Mouse (Mus musculus): Measurements from ENCODE around the gene Pmpcb. TPM values are rescaled to one million over a fixed set of nuclear protein-coding genes. Genes with fewer than 3 reads are reported as not detected.
"Not testable (repeated sequence)": the region's sequence is repeated elsewhere in the genome, so short reads cannot be mapped to it uniquely, and the experiment has no call there.

Pmpcb gene
- polyA plus RNA-seq (2015; fragmentation: Nextera tagmentation; extraction: Ambion mirVana): 154 and 168 TPM in 2 replicates

DNA sequence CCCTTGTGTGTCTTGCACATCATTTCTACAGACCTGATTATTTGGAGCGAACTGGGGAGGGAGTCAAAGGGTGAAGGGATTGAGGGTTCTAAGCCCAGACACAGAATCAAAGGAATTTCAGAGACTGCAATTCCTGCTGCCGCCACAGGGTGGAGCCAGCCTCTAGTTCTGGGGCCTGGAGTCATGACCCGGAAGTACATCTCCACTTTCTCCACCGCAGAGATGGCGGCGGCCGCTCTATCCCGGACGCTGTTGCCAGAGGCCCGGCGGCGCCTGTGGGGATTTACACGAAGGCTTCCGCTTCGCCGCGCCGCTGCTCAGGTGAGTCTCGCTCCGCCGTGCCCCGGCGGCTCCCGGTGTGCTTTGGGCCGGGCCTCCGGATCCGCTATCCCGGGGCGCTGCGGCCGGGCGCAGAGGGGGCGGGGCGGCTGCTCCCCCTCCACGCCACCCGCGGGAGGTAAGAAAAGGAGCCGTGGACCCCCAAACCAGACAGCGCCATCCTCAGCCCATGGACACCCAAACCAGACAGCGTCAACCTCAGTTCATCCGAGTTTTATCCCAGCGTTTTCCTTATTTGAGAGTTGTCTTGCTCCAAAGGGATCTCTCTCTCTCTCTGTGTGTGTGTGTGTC lies at the start of gene Pmpcb:
Gene Pmpcb (plus strand): TSS at position 186 of the 630 bp plus-strand sequence.
- peak; percentile 62 for ATAC-seq (replicated peaks; ENCODE audit: extremely low read depth, insufficient read depth, low FRiP score)
- Histone ChIP-seq H3K4me2 (ENCODE audit: low read depth, low read length) (peak within 1 kb of the TSS; percentile 96), H3K36me3 (ENCODE audit: control insufficient read depth, insufficient read depth) (peaks cover 23% of the 10 kb centered on the region), H3K9me3 (replicated peaks; ENCODE audit: control insufficient read depth, low read length) (no peaks in the 10 kb centered on the region), H3K27me3 (ENCODE audit: control insufficient read depth, insufficient read depth, low read length) (no peaks in the 10 kb centered on the region), H3K4me1 (ENCODE audit: control insufficient read depth, insufficient read depth, low read length) (peaks cover 14% of the 10 kb centered on the region), H3K9ac (ENCODE audit: low read length) (peak within 1 kb of the TSS; percentile 91), H3K27ac (ENCODE audit: low read length) (peak within 1 kb of the TSS; percentile 54; the same call in 1 of the 2 replicates), H3K4me3 (ENCODE audit: low read length) (peak within 1 kb of the TSS; percentile 83)
- WGBS: under 1% methylated on average over 42 of the region's 42 CpGs

DNA sequence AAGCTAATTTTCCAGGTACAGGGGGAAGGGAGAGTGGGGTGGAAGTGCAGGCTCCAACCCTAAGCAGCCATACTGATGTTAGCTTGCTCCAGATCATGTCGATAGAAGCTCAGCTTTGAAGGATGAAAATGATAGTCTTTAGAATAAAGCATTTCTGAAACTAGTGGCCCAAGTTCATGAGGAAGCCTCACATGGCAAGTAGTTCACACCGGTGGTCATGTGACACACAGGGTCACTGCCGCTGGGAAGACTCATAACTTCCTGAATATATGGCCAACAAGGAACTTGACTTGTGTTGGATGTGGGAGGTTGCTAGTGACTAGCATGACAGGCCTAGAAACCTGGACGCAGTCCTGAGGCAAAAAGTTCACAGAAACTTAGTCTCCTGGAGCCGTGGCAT lies 44.7 kb upstream of the Pmpcb start:
- no peak for ATAC-seq (replicated peaks; ENCODE audit: extremely low read depth, insufficient read depth, low FRiP score)
- 94% methylated on average over 5 of the region's 5 CpGs for WGBS
- Histone ChIP-seq H3K27me3 (ENCODE audit: control insufficient read depth, insufficient read depth, low read length) (no peaks in the 10 kb centered on the region), H3K9me3 (replicated peaks; ENCODE audit: control insufficient read depth, low read length) (no peaks in the 10 kb centered on the region), H3K9ac (ENCODE audit: low read length) (no peak overlapping the region), H3K36me3 (ENCODE audit: control insufficient read depth, insufficient read depth) (peaks cover 3% of the 10 kb centered on the region; the same call in 1 of the 2 replicates), H3K4me1 (ENCODE audit: control insufficient read depth, insufficient read depth, low read length) (peaks cover 9% of the 10 kb centered on the region), H3K27ac (ENCODE audit: low read length) (no peak overlapping the region), H3K4me3 (ENCODE audit: low read length) (no peak overlapping the region), H3K4me2 (ENCODE audit: low read depth, low read length) (no peak overlapping the region)

DNA sequence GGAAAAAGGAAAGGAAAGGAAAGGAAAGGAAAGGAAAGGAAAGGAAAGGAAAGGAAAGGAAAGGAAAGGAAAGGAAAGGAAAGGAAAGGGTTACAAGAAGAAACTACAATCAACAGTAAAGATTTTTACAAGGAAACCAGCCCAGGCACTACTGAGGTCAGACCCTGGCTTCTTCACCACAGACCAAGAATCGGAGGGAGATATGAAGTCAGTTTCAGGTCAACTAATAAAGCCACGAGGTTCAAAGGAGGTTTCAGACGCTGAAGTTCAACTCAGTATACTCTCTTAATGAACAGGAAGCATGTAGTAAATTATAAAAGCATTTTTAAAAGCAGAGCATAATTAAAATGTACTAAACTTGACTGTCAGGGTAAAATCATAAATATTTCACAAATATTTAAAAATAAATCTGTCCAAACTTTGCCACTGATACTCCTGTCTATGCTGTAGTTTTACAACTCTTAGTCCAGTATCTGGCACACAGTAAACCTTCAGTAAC lies 43.5 kb upstream of the Pmpcb start:
- H3K4me2 ChIP-seq (ENCODE audit: low read depth, low read length): no peak overlapping the region
- WGBS: 61% methylated on average over 3 of the region's 3 CpGs
- H3K9me3 ChIP-seq (replicated peaks; ENCODE audit: control insufficient read depth, low read length): no peaks in the 10 kb centered on the region
- no peak for ATAC-seq (replicated peaks; ENCODE audit: extremely low read depth, insufficient read depth, low FRiP score)
- H3K9ac ChIP-seq (ENCODE audit: low read length): no peak overlapping the region
- H3K27me3 ChIP-seq (ENCODE audit: control insufficient read depth, insufficient read depth, low read length): no peaks in the 10 kb centered on the region
- H3K4me3 ChIP-seq (ENCODE audit: low read length): no peak overlapping the region
- peaks cover 3% of the 10 kb centered on the region; the same call in 1 of the 2 replicates for H3K36me3 ChIP-seq (ENCODE audit: control insufficient read depth, insufficient read depth)
- H3K27ac ChIP-seq (ENCODE audit: low read length): no peak overlapping the region
- H3K4me1 ChIP-seq (ENCODE audit: control insufficient read depth, insufficient read depth, low read length): peaks cover 8% of the 10 kb centered on the region

DNA sequence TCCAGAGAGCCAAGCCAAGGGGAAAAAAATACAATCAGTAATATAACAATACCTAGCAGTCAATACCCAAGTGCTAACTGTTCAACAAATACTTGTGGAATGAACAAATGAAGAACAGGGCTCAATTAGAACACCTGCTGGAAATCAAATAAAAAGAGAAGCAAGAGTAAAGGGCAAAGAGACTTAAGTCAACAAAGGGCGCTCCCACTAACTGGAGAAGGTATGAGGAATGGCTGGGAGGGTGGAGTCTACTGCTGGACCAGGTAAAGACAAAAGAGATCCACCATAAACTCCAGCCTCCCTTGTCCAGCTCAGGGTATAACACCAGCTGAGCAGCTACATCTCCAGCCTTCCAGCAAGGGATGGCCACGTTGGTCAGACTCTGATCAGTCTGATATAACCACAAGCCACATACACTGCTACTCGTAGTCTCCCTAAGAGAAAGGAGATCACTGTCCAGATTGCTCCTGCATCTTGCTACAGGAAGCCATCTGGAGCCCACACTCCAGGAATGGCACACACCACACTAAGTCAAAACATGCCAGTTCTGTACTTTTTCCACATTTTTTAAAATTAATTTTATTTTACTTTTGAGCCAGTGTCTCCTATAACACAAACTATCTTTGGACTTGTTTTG lies 42.0 kb upstream of the Pmpcb start:
- Histone ChIP-seq H3K4me3 (ENCODE audit: low read length) (no peak overlapping the region), H3K4me2 (ENCODE audit: low read depth, low read length) (no peak overlapping the region), H3K4me1 (ENCODE audit: control insufficient read depth, insufficient read depth, low read length) (peaks cover 8% of the 10 kb centered on the region), H3K27ac (ENCODE audit: low read length) (no peak overlapping the region), H3K9me3 (replicated peaks; ENCODE audit: control insufficient read depth, low read length) (no peaks in the 10 kb centered on the region), H3K36me3 (ENCODE audit: control insufficient read depth, insufficient read depth) (peaks cover 3% of the 10 kb centered on the region; the same call in 1 of the 2 replicates), H3K9ac (ENCODE audit: low read length) (no peak overlapping the region), H3K27me3 (ENCODE audit: control insufficient read depth, insufficient read depth, low read length) (no peaks in the 10 kb centered on the region)
- ATAC-seq (replicated peaks; ENCODE audit: extremely low read depth, insufficient read depth, low FRiP score): no peak
- 75% methylated on average over 3 of the region's 3 CpGs for WGBS

DNA sequence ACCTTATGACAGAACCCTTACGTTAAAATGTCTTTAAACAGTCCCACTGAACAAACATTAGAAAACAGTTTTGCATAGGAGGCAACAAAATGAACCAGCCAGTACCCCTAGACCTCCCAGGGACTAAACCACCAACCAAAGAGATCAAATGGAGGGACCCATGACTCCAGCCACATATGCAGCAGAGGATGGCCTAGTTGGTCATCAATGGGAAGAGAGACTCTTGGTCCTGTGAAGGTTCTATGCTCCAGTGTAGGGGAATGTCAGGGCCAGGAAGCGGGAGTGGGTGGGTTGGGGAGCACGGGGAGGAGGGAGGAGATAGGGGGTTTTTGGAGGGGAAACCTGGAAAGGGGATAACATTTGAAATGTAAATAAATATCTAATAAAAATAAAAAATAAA lies 37.4 kb upstream of the Pmpcb start:
- not testable (repeated sequence) for H3K4me2 ChIP-seq (ENCODE audit: low read depth, low read length); H3K9me3 ChIP-seq (replicated peaks; ENCODE audit: control insufficient read depth, low read length); ATAC-seq (replicated peaks; ENCODE audit: extremely low read depth, insufficient read depth, low FRiP score); H3K27ac ChIP-seq (ENCODE audit: low read length); H3K9ac ChIP-seq (ENCODE audit: low read length); H3K36me3 ChIP-seq (ENCODE audit: control insufficient read depth, insufficient read depth); H3K27me3 ChIP-seq (ENCODE audit: control insufficient read depth, insufficient read depth, low read length); H3K4me3 ChIP-seq (ENCODE audit: low read length)
- H3K4me1 ChIP-seq (ENCODE audit: control insufficient read depth, insufficient read depth, low read length): peaks cover 16% of the 10 kb centered on the region
- 91% methylated on average over 3 of the region's 3 CpGs for WGBS

DNA sequence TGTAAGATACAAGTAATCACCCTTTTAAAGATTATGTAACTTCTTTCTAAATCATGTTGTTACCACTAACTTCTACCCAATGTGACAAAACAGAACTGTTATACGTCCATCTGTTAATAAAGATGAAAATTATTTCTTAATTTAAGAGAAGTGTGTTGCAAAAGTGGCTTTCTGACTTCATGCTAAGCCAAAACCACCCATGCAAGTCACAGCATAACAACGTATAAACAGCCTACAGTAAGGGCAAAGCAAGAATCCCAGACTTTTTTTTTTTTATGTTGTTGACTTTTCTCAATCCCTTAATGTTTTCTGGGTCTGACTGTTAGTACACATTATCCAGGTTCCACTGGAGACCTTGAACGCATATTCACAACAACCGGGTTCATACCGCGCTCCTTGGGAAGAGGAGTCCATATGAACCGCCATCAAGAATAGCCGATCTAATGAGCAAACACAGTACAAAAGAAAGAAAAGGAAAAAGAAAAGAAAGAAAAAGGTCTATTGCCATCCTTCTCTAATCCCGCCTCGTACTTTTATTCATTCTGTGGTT lies 36.6 kb upstream of the Pmpcb start:
- Histone ChIP-seq H3K4me2 (ENCODE audit: low read depth, low read length) (peak overlapping the region; percentile 80), H3K27me3 (ENCODE audit: control insufficient read depth, insufficient read depth, low read length) (no peaks in the 10 kb centered on the region), H3K36me3 (ENCODE audit: control insufficient read depth, insufficient read depth) (no peaks in the 10 kb centered on the region), H3K9me3 (replicated peaks; ENCODE audit: control insufficient read depth, low read length) (no peaks in the 10 kb centered on the region), H3K4me3 (ENCODE audit: low read length) (peak overlapping the region; percentile 78), H3K9ac (ENCODE audit: low read length) (peak overlapping the region; percentile 72), H3K4me1 (ENCODE audit: control insufficient read depth, insufficient read depth, low read length) (peaks cover 14% of the 10 kb centered on the region), H3K27ac (ENCODE audit: low read length) (no peak overlapping the region)
- ATAC-seq (replicated peaks; ENCODE audit: extremely low read depth, insufficient read depth, low FRiP score): no peak
- 21% methylated on average over 10 of the region's 10 CpGs for WGBS

DNA sequence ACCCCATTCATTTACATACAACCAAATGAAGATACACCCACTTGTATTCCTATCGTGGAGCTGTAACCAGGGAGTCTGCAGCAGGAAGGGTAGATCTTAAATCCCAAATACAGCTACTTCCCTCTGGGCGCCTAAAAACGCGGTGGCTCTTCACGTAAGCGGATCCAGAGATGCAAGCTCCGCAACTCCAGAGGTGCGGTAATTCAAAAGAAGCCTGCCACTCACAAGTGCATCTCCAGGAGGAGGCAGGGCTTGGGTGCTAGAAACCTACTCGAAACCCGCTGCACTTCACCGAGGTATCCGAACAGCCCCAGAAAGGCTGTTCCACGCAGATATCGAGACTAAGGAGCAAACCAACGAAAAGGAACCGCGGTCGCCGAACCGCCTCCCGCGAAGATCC lies 36.0 kb upstream of the Pmpcb start:
- Histone ChIP-seq H3K4me3 (ENCODE audit: low read length) (peak overlapping the region; percentile 78), H3K36me3 (ENCODE audit: control insufficient read depth, insufficient read depth) (no peaks in the 10 kb centered on the region), H3K9me3 (replicated peaks; ENCODE audit: control insufficient read depth, low read length) (no peaks in the 10 kb centered on the region), H3K9ac (ENCODE audit: low read length) (peak overlapping the region; percentile 72), H3K27ac (ENCODE audit: low read length) (peak overlapping the region; percentile 58), H3K27me3 (ENCODE audit: control insufficient read depth, insufficient read depth, low read length) (no peaks in the 10 kb centered on the region), H3K4me2 (ENCODE audit: low read depth, low read length) (peak overlapping the region; percentile 80), H3K4me1 (ENCODE audit: control insufficient read depth, insufficient read depth, low read length) (peaks cover 14% of the 10 kb centered on the region)
- peak; percentile 13; the same call in 1 of the 2 replicates for ATAC-seq (replicated peaks; ENCODE audit: extremely low read depth, insufficient read depth, low FRiP score)
- under 1% methylated on average over 22 of the region's 22 CpGs for WGBS

DNA sequence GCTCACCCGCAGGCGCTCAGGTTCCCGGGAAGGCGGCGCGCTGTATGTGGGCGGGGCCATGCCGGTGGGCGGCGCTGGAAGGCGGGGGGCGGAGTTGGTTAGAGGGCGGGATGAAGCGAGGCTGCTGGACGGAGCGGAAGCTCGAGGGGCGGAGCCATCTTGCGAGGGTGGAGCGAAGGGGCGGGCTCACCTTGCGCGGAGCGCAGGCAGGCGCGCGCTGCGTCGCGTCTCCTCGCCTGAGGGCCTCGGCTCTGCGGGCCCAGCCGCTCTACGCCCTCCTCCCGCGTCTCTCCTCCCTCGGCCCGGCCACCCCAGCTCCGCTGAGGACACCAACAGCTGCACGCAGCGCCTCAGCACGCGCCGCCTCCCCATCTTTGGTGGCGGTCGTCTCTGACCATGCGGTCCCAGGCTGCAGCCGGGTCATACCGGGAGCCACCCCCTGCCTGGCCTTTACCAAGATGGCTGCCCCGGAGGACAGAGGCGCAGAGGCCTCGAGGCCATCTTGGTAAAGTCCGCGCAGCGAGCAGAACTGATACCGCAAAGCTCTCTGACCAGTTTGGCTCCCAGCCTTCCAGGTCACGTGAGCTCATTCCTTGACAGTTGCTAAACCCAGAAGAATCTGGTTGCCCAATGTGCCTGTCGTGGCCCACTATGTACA lies 35.5 kb upstream of the Pmpcb start, which contains the start of gene Napepld:
Gene Napepld (minus strand): TSS at position 46 of the 658 bp plus-strand sequence.
- Histone ChIP-seq H3K36me3 (ENCODE audit: control insufficient read depth, insufficient read depth) (no peaks in the 10 kb centered on the region), H3K4me1 (ENCODE audit: control insufficient read depth, insufficient read depth, low read length) (peaks cover 16% of the 10 kb centered on the region), H3K4me3 (ENCODE audit: low read length) (peak within 1 kb of the TSS; percentile 78), H3K9me3 (replicated peaks; ENCODE audit: control insufficient read depth, low read length) (no peaks in the 10 kb centered on the region), H3K4me2 (ENCODE audit: low read depth, low read length) (peak within 1 kb of the TSS; percentile 80), H3K27ac (ENCODE audit: low read length) (peak within 1 kb of the TSS; percentile 94), H3K27me3 (ENCODE audit: control insufficient read depth, insufficient read depth, low read length) (no peaks in the 10 kb centered on the region), H3K9ac (ENCODE audit: low read length) (peak within 1 kb of the TSS; percentile 79)
- peak; percentile 98 for ATAC-seq (replicated peaks; ENCODE audit: extremely low read depth, insufficient read depth, low FRiP score)
- under 1% methylated on average over 43 of the region's 59 CpGs for WGBS

Data from heart, embryonic 16.5 days (tissue).